Mouse (Mus musculus): Measurements from ENCODE around the gene Ccdc172.

The Ccdc172 gene

DNA sequence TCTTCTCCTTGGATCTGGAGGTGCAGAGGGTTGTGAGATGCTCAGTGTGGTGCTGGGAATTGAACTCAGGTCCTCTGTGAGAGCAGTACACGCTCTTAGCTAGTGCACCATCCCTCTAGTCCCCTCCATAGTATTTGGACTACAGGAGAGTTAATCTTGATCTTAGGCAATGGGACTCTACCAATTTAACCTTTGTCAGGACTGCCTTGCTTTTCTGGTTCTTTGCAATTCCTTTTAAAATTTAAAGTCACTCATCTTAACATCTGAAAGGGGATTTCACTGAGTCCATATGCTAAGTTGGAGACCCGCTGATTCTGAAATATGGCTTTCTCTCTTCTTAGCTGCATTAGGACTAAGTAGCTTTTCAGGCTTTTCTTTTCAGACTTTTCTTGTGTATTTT lies 59.8 kb downstream of the Ccdc172 start:
- in situ Hi-C loops (cut with MboI, MseI): no loop called here

DNA sequence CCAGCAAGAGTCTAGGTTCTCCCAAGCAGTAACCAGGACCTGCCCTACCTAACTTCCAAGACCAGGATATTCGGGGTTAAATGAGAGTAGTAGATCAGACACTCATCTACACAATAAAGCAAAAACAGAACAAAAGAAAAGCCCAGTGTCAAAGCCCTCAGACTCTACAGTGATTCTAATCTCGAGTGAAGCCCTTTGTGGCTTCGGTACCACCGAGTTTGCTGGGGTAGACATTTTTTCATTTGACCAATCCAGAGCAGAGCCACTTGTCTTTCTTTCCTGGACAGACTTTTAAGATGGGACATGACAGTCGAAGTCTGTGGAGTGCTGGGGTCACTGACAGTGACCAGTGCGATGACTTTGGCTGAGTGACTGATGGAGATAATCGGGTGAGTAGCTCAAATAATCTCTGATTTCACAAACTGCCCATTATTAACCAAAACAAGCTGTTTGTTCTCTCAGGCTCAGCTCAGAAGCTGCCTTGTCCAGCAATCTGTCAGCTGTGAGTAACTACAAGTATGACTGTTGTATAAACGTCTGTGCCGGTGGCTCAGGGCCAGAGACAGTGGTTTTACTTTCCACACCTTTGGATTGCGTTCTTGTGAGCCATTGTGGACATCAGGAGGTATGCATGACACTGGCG lies 60.8 kb downstream of the Ccdc172 start:
- in situ Hi-C loops (cut with MboI, MseI): no loop called here

DNA sequence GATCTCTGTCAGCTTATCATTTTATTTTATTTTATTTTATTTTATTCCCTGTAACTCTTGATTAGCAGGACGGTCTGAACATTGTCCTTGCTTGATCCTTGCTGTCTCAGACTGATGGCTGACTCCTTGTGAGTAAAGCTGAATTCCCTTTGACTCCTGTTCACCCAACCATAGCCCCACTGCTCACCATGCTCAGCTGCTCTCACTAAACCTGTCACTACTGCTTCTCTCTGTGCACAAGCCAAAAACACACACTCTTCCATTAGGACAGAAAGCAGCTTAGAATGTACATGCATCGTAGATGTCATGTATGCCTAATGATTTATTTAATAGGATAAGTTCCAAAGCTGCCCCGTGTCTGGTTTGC lies 61.3 kb downstream of the Ccdc172 start:
- in situ Hi-C loops (cut with MboI, MseI): no loop called here

DNA sequence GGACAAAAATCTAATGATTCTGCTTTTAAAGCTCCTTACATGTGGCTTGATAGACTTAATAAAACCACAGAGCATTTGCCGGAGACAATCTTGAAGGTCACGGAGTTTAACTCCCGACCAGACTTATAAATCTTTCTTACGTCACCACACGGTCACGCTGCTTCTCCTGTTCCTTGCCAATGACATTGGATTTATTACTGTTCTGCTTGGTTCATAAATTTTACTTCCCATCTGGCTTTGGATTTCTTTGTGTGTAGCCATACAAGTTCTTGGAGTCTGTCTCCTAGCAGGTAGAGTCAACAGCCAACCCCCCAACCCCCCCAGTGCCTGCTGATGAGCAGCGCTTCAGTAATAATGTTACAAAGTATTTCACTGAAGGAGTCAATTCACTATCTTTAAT lies 70.2 kb downstream of the Ccdc172 start:
- in situ Hi-C loops (cut with MboI, MseI): no loop called here

DNA sequence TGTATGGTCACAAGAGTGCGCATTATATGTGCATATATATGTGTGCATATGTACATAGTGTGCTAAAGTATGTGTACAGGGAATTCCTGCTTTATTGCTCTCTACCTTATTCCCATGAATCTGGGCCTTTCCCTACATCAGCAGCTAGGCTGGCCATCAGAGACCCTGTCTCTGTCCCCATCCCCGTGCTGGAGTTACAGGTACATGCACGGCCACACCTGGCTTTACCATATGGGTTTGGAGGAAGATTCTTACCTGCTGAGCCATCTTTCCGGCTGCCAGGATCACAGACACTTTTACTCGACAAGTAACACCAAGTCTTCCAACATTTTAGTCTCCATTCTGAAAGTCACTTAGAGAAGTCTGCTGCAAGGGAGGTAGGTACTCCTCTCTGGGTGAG lies 71.2 kb downstream of the Ccdc172 start:
- in situ Hi-C loops (cut with MboI, MseI): no loop called here

DNA sequence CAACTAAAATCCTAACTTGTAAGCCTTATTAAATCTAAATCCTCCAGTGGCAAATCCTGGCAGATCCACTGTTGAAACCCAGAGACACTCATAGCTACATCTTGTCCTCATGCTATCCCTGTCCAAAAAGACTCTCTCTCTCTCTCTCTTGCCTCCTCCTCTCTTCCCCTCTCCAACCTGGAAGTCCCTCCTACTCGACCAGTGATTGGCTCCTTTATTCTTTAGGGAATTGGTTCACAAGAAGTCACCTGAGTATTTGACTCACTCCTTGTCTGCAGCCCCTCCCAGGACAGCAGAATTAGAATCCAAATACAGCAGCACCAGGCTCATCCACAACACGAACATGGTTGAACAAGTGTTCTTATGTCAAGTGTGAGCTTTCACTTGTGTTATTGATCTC lies 74.3 kb downstream of the Ccdc172 start:
- in situ Hi-C loops (cut with MboI, MseI): no loop called here

DNA sequence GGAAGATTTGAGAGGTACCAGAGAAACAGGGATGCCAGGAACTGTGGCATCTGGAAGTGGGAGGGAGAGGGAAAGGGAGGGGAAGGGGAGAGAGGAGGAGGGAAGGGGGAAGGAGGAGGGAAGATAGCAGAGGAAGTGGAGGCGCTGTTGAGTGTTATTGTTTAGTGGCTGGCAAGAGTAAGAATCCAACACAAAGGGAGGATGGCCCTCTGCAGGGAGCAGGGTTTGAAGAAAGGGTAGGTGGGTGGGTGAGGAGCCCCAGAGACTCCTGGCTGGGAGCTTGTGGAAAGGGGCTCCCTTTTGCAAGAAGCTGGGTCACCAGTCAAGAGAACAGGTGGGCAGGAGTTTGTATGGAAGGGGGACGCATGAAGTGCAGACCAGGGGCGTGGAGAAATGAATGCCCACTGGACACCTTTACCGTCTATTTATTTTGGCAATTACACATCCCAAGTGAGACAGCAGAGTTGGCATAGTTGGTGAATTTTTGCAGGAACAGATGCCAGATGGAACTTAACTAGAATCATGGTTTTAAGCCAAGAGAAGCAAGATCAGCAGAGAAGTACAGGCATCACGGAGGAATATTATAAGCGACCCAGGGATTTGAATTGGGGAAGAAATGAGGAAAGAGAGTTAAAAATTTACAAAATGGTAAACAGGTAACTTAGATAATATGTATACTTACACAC lies 78.6 kb downstream of the Ccdc172 start:
- in situ Hi-C loops (cut with MboI, MseI): no loop called here

DNA sequence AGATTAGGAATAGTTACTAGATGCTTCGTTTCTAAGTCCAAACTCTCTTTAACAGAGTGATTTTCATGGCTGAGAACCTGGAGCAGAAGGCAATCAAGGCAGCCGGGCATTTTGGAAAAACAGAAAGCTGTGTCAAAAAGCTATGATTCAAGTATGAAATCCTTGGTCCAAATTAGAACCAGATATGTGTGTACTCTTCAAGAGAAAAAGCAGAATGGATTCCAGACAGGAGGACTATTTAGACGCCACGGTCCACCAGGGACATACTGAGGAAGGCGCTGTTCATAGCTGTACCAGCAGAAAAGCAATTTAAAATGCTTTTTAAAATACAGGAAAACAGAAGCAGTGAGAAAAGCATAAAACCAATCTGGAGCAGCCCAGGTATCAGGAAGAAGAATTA lies 88.6 kb downstream of the Ccdc172 start:
- in situ Hi-C loops (cut with MboI, MseI): no loop called here
